Mouse (Mus musculus) liver, adult 2 months (tissue): ENCODE data around the gene Ptprd. TPM values are rescaled to one million over a fixed set of nuclear protein-coding genes. Genes with fewer than 3 reads are reported as not detected.

Source experiments
- DNase-seq: peaks from one replicate; pipeline ENCODE4 v3.0.0-alpha.2; 2011; ENCODE audit warnings: low read depth, low spot score; ENCODE audit errors: extremely low read depth
- H3K27ac ChIP-seq: fragments of 200-500 bp; replicated peaks from 2 replicates; pipeline ENCODE4 v1.5.1; 2012; ENCODE audit warnings: low read depth, mild to moderate bottlenecking, control low read depth, inconsistent platforms, low read length; ENCODE audit not compliant: insufficient read depth
- H3K27me3 ChIP-seq: fragments of 200-500 bp; 2 replicates; pipeline ENCODE4 v1.6.1; 2012; ENCODE audit warnings: mild to moderate bottlenecking, moderate library complexity, low read length, inconsistent platforms; ENCODE audit not compliant: control insufficient read depth, insufficient read depth
- H3K36me3 ChIP-seq: fragments of 200-500 bp; 2 replicates; pipeline ENCODE4 v1.6.1; 2012; ENCODE audit warnings: low read length, inconsistent platforms; ENCODE audit not compliant: control insufficient read depth, insufficient read depth
- H3K4me1 ChIP-seq: fragments of 200-500 bp; 2 replicates; pipeline ENCODE4 v1.6.1; 2011; ENCODE audit warnings: low read length; ENCODE audit not compliant: control insufficient read depth, insufficient read depth
- H3K4me3 ChIP-seq: fragments of 200-500 bp; 2 replicates; pipeline ENCODE4 v1.5.1; 2011; ENCODE audit warnings: low read depth, mild to moderate bottlenecking, control low read depth, low read length, moderate library complexity; ENCODE audit not compliant: insufficient read depth
- H3K79me2 ChIP-seq: fragments of 200-500 bp; 2 replicates; pipeline ENCODE4 v1.6.1; 2012; ENCODE audit warnings: inconsistent platforms, mild to moderate bottlenecking, low read length, moderate library complexity; ENCODE audit not compliant: control insufficient read depth, insufficient read depth
- H3K9ac ChIP-seq: fragments of 200-500 bp; 2 replicates; pipeline ENCODE4 v1.6.1; 2012; ENCODE audit warnings: low read depth, mild to moderate bottlenecking, control low read depth, inconsistent platforms, low read length
- CTCF ChIP-seq: fragments of 200-500 bp; IDR thresholded peaks from 2 replicates; pipeline ENCODE4 v1.5.1; 2011; ENCODE audit warnings: low read depth, low read length, control low read depth
- POLR2A ChIP-seq: fragments of 200-500 bp; IDR thresholded peaks from 2 replicates; pipeline ENCODE4 v1.6.1; 2011; ENCODE audit warnings: low read length, control low read depth; ENCODE audit not compliant: insufficient read depth; ENCODE audit errors: extremely low read depth
- WGBS: fragments of 180-500 bp; shearing (Covaris S2); methylation state at CpG from one replicate; pipeline ENCODE4 v1.1.7; 2018; 5-methylcytosine and 5-hydroxymethylcytosine counted together
- polyA plus RNA-seq: library from polyadenylated mRNA; depleted of rRNA; stranded (reverse); fragments of >200 nt; gene quantifications from 2 replicates; pipeline ENCODE4 v1.2.3, GENCODE M21; 2012
- total RNA-seq: library from RNA; depleted of rRNA; stranded (reverse); fragments of >200 nt; gene quantifications from 2 replicates; pipeline ENCODE4 v1.2.3, GENCODE M21; 2014

The Ptprd gene
- total and polyA plus RNA-seq, 2 experiments, result 15.4 to 127 TPM

GRCm38 (mm10) chr4:75973322-75973721 is 2238.4 kb downstream of the Ptprd start:
- Histone ChIP-seq H3K36me3 (peaks cover 16% of the 10 kb centered on the region), H3K79me2 (no peaks in the 10 kb centered on the region; the same call in 1 of the 2 replicates), H3K27me3 (no peaks in the 10 kb centered on the region), H3K27ac (no peak overlapping the region), H3K4me1 (no peaks in the 10 kb centered on the region), H3K9ac (no peak overlapping the region), H3K4me3 (no peak overlapping the region)
- TF ChIP-seq POLR2A (no peak), CTCF (no peak)
- no peak for DNase-seq
- WGBS, result 88% methylated on average over 1 of the region's 1 CpGs

DNA sequence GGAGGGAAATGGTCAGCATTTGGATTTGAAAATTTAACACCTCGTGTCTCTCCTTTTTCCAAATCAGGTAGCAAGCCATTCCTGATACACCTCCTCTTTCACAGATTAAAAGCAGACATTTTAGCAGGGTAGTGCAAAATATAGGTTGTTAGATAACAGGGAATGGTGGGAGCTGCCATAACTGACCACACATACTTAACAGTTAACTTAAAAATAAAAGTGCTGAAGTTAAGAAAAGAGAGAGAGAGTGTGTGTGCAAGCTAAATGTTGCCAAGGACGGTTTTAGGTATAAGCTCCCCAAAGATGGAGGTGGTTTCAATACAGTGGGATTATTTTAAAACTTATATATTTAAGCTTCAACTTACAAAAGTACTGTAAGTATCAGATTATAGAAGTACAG is 2241.8 kb downstream of the Ptprd start:
- H3K4me3 ChIP-seq, result no peak overlapping the region
- peaks cover 9% of the 10 kb centered on the region for H3K36me3 ChIP-seq
- WGBS, result 88% methylated on average over 2 of the region's 2 CpGs
- no peak overlapping the region for H3K9ac ChIP-seq
- no peaks in the 10 kb centered on the region for H3K4me1 ChIP-seq
- DNase-seq, result no peak
- H3K27ac ChIP-seq, result no peak overlapping the region
- H3K27me3 ChIP-seq, result no peaks in the 10 kb centered on the region
- TF ChIP-seq POLR2A, result no peak
- no peak for TF ChIP-seq CTCF
- H3K79me2 ChIP-seq, result no peaks in the 10 kb centered on the region; the same call in 1 of the 2 replicates

- no peaks in the 10 kb centered on the region for H3K79me2 ChIP-seq
- 87% methylated on average over 2 of the region's 2 CpGs for WGBS
- H3K4me1 ChIP-seq, result peaks cover 2% of the 10 kb centered on the region; the same call in 1 of the 2 replicates
- H3K4me3 ChIP-seq, result no peak overlapping the region
- DNase-seq, result no peak
- no peak overlapping the region for H3K27ac ChIP-seq
- H3K27me3 ChIP-seq, result no peaks in the 10 kb centered on the region
- H3K9ac ChIP-seq, result no peak overlapping the region
- peaks cover 4% of the 10 kb centered on the region for H3K36me3 ChIP-seq
- TF ChIP-seq CTCF, result no peak
- TF ChIP-seq POLR2A, result no peak
These were observed 2243.1 kb downstream of the Ptprd start for GRCm38 (mm10) chr4:75968618-75969017.

DNA sequence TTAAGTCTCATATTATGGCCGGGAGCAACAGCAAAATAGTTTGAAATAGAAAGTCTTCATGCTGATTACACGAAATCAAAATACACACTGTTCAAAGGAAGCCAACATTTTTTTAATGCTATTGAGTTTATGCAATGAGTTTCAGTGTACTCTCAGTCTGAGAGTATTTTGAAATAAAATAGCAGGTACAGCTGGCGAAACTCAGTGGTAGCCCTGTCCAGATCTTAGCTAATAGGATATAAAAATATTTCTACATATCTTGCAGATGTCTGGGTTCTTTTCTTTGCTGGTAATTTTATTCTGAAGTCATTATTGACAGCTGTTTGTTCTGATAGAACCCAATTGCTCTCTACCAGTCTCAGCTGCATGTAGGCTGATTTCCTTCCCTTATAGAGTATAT is 2246.0 kb downstream of the Ptprd start:
- no peak overlapping the region for H3K27ac ChIP-seq
- peak; percentile 14 for DNase-seq
- no peaks in the 10 kb centered on the region for H3K79me2 ChIP-seq
- H3K9ac ChIP-seq, result no peak overlapping the region
- H3K4me3 ChIP-seq, result no peak overlapping the region
- peaks cover 2% of the 10 kb centered on the region for H3K36me3 ChIP-seq
- H3K4me1 ChIP-seq, result peaks cover 4% of the 10 kb centered on the region; the same call in 1 of the 2 replicates
- 42% methylated on average over 3 of the region's 3 CpGs for WGBS
- no peaks in the 10 kb centered on the region for H3K27me3 ChIP-seq
- TF ChIP-seq CTCF (no peak), POLR2A (no peak)

DNA sequence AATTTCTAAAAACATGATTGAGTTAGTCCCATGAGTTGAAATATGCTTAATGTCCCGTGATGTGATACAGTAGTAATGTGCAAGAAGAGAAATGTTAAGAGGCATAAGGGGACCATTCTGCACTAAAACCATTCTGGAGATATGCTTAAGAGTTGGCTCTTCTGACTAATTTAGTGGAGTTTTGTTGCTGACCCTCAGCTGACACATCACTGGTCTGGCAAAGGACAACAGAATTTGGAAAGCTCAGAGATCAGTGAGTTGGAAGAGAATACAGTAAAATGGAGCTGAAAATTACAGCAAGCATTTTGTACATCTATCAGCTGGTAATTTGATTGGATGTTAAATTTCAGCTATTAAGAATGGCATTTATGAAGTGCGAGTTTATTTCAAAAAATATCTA is 2248.8 kb downstream of the Ptprd start:
- TF ChIP-seq CTCF, result no peak

GRCm38 (mm10) chr4:75961865-75962264 is 2249.9 kb downstream of the Ptprd start:
- H3K36me3 ChIP-seq, result peaks cover 4% of the 10 kb centered on the region
- no peak overlapping the region for H3K4me3 ChIP-seq
- TF ChIP-seq POLR2A (no peak), CTCF (no peak)
- H3K79me2 ChIP-seq, result no peaks in the 10 kb centered on the region
- DNase-seq, result no peak
- WGBS, result 62% methylated on average over 2 of the region's 2 CpGs
- H3K9ac ChIP-seq, result no peak overlapping the region
- H3K27ac ChIP-seq, result no peak overlapping the region
- H3K4me1 ChIP-seq, result peaks cover 4% of the 10 kb centered on the region; the same call in 1 of the 2 replicates
- no peaks in the 10 kb centered on the region for H3K27me3 ChIP-seq

More for the DNA sequence above, 2248.8 kb downstream of the Ptprd start:
- peaks cover 4% of the 10 kb centered on the region; the same call in 1 of the 2 replicates for H3K4me1 ChIP-seq
- H3K4me3 ChIP-seq, result no peak overlapping the region
- no peaks in the 10 kb centered on the region for H3K27me3 ChIP-seq
- H3K27ac ChIP-seq, result no peak overlapping the region
- no peaks in the 10 kb centered on the region for H3K79me2 ChIP-seq
- no peak overlapping the region for H3K9ac ChIP-seq
- no peak for DNase-seq
- WGBS, result 89% methylated on average over 2 of the region's 2 CpGs
- peaks cover 2% of the 10 kb centered on the region for H3K36me3 ChIP-seq
